Mouse (Mus musculus): ENCODE data around the gene Rnf146. TPM values are rescaled to one million over a fixed set of nuclear protein-coding genes. Genes with fewer than 3 reads are reported as not detected.

The Rnf146 gene
- polyA plus RNA-seq, 1 experiment from 2014 or later = 67.3 TPM

DNA sequence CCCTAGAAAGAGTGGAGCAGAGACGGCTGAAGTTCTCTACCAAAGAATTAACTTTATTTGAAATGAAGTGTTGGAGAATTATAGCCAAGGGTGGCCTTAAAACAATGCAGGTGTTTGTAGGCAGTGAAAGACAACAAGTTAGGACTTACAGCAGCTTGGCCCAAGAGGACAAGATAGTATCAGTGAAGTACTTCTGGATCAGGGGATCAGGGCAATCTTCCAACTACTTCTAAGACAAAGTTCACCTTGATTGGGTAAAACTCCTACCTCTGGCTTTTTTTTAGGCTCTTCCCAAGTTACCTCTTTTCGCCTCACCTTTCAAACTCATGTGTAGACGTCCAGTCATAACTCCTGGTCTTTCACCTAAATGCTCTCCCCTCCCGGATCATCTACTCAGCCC, 60.0 kb downstream of the Rnf146 start:
- H3K4me2 ChIP-seq = no peak overlapping the region

More for the DNA sequence above, 60.0 kb downstream of the Rnf146 start:
- H3K9me3 ChIP-seq (ENCODE audit: control insufficient read depth, low read length) = no peaks in the 10 kb centered on the region
- ATAC-seq (ENCODE audit: low FRiP score) = no peak
- H3K27me3 ChIP-seq (ENCODE audit: control insufficient read depth, insufficient read depth, low read length) = no peaks in the 10 kb centered on the region
- H3K9ac ChIP-seq (ENCODE audit: low read length) = no peak overlapping the region
- WGBS = 88% methylated on average over 4 of the region's 4 CpGs
- H3K4me1 ChIP-seq (ENCODE audit: control insufficient read depth, insufficient read depth, low read length) = no peaks in the 10 kb centered on the region
- no peak overlapping the region for H3K4me3 ChIP-seq (ENCODE audit: low read depth, low read length)
- no peak for DNase-seq (ENCODE audit: low spot score, missing footprints)
- H3K36me3 ChIP-seq (ENCODE audit: control insufficient read depth, insufficient read depth, low read length) = no peaks in the 10 kb centered on the region
- H3K27ac ChIP-seq (ENCODE audit: low read depth, low read length) = no peak overlapping the region

Other genes with a start within 250 kb of the Rnf146 start
- gene Soga3, start 218.6 kb downstream of the Rnf146 start, polyA plus RNA-seq (2014; fragmentation: Nextera tagmentation; extraction: Ambion mirVana) = 35.0 and 35.2 TPM in 2 replicates
- 2.5 and 4.9 TPM in 2 replicates for gene Gm49353, start 163.5 kb downstream of the Rnf146 start, polyA plus RNA-seq (2014; fragmentation: Nextera tagmentation; extraction: Ambion mirVana)
- 7.7 and 8.7 TPM in 2 replicates for gene 9330159F19Rik, start 150.8 kb downstream of the Rnf146 start, polyA plus RNA-seq (2014; fragmentation: Nextera tagmentation; extraction: Ambion mirVana)
- gene Echdc1, start 49.3 kb downstream of the Rnf146 start, polyA plus RNA-seq (2014; fragmentation: Nextera tagmentation; extraction: Ambion mirVana) = 27.7 and 30.8 TPM in 2 replicates
- gene Rspo3, start 173.4 kb upstream of the Rnf146 start, polyA plus RNA-seq (2014; fragmentation: Nextera tagmentation; extraction: Ambion mirVana) = 11.0 and 12.5 TPM in 2 replicates

All from midbrain, embryonic 11.5 days (tissue).